Mouse (Mus musculus): ENCODE measurements around the gene Frem1. TPM values are rescaled to one million over a fixed set of nuclear protein-coding genes. Genes with fewer than 3 reads are reported as not detected.

Frem1 gene
- polyA plus RNA-seq, 1 experiment from 2014 or later: 25.7 TPM

DNA sequence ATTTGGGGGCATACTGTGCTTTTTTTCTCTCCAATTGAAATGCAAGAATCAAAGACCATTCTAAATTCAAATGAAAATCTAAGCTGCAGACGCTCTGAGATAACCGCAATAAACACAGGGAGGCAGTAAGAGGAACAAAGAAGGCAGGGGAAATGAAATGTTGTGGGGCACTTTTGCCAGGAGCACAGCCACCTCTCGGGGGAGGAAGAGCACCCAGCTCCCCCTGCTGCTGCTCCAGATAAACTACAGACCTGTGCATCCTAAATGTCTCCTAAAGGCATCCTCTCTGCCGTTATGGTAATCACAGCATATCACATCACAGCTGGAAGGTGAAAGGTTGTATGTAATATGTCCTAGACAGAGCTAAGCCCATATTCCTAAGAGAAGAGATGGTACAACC is 98.1 kb downstream of the Frem1 start:
- no peak overlapping the region for H3K9ac ChIP-seq
- H3K9me3 ChIP-seq: no peaks in the 10 kb centered on the region
- peaks cover 35% of the 10 kb centered on the region for H3K36me3 ChIP-seq
- H3K4me3 ChIP-seq: no peak overlapping the region
- no peak for ATAC-seq (ENCODE audit: insufficient number of reproducible peaks, insufficient read depth, low FRiP score, low TSS enrichment)
- H3K27ac ChIP-seq: no peak overlapping the region
- H3K4me1 ChIP-seq: no peaks in the 10 kb centered on the region
- WGBS: 68% methylated on average over 4 of the region's 4 CpGs
- H3K4me2 ChIP-seq (replicated peaks): no peak overlapping the region
- H3K27me3 ChIP-seq: no peaks in the 10 kb centered on the region

DNA sequence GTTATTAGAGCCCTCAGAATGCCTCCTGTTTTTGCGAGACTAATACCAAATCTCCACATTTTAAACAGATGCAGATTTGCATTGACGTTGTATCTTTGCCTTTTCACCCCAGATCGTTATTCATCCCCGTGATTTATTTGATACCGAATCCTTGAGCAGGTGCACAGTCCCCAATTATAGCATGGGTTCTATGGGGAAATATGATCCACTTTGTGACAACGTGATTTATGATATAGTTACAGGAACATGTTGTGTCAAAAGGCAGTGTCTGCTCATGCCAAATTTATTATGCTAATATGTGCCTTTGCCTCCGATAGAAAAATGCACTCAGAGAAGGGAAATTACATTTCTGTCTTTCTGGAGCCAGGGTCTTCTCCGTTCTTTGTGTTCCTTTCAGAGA is 102.6 kb downstream of the Frem1 start:
- H3K36me3 ChIP-seq: peaks cover 55% of the 10 kb centered on the region
- H3K4me3 ChIP-seq: no peak overlapping the region
- 80% methylated on average over 8 of the region's 8 CpGs for whole genome bisulfite sequencing
- H3K4me1 ChIP-seq: no peaks in the 10 kb centered on the region
- no peak for ATAC-seq (ENCODE audit: insufficient number of reproducible peaks, insufficient read depth, low FRiP score, low TSS enrichment)
- no peaks in the 10 kb centered on the region for H3K9me3 ChIP-seq
- no peaks in the 10 kb centered on the region for H3K27me3 ChIP-seq
- H3K4me2 ChIP-seq (replicated peaks): no peak overlapping the region
- no peak overlapping the region for H3K27ac ChIP-seq
- H3K9ac ChIP-seq: no peak overlapping the region

DNA sequence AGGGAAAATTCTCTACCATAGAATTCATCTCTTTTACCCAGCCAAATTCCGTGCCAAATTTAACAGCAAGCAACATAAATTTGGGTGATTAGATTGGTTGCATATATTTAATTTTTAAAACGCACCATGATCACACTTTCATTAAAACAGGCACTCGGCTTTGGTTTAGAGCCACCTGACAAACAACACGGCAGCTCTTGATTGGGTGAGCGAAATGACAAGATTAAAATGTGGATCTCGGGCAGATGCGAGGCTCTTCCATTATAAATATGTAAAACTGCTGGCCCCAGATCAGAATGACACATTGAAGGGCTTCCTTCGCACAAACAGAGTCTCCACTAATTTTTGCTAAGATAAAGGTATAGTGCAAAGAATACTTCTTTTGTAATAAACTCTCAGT is 105.4 kb downstream of the Frem1 start:
- WGBS: 92% methylated on average over 8 of the region's 8 CpGs
- Histone ChIP-seq H3K4me3 (no peak overlapping the region), H3K4me2 (replicated peaks) (no peak overlapping the region), H3K36me3 (peaks cover 46% of the 10 kb centered on the region), H3K4me1 (no peaks in the 10 kb centered on the region), H3K9ac (no peak overlapping the region), H3K27me3 (no peaks in the 10 kb centered on the region), H3K9me3 (no peaks in the 10 kb centered on the region), H3K27ac (no peak overlapping the region)
- no peak for ATAC-seq (ENCODE audit: insufficient number of reproducible peaks, insufficient read depth, low FRiP score, low TSS enrichment)

GRCm38 (mm10) chr4:82946276-82946612 is 105.9 kb downstream of the Frem1 start:
- 86% methylated on average over 3 of the region's 3 CpGs for WGBS
- Histone ChIP-seq H3K4me2 (replicated peaks) (no peak overlapping the region), H3K9me3 (no peaks in the 10 kb centered on the region), H3K9ac (no peak overlapping the region), H3K36me3 (peaks cover 48% of the 10 kb centered on the region), H3K27me3 (no peaks in the 10 kb centered on the region), H3K27ac (no peak overlapping the region), H3K4me3 (no peak overlapping the region), H3K4me1 (no peaks in the 10 kb centered on the region)
- no peak for ATAC-seq (ENCODE audit: insufficient number of reproducible peaks, insufficient read depth, low FRiP score, low TSS enrichment)

- no peaks in the 10 kb centered on the region for H3K27me3 ChIP-seq
- no peaks in the 10 kb centered on the region for H3K4me1 ChIP-seq
- no peak for ATAC-seq (ENCODE audit: insufficient number of reproducible peaks, insufficient read depth, low FRiP score, low TSS enrichment)
- H3K4me2 ChIP-seq (replicated peaks): no peak overlapping the region
- H3K27ac ChIP-seq: no peak overlapping the region
- WGBS: 84% methylated on average over 9 of the region's 9 CpGs
- no peak overlapping the region for H3K4me3 ChIP-seq
- H3K36me3 ChIP-seq: peaks cover 50% of the 10 kb centered on the region
- no peaks in the 10 kb centered on the region for H3K9me3 ChIP-seq
- H3K9ac ChIP-seq: no peak overlapping the region
Observed at GRCm38 (mm10) chr4:82945572-82946275, 106.4 kb downstream of the Frem1 start.

DNA sequence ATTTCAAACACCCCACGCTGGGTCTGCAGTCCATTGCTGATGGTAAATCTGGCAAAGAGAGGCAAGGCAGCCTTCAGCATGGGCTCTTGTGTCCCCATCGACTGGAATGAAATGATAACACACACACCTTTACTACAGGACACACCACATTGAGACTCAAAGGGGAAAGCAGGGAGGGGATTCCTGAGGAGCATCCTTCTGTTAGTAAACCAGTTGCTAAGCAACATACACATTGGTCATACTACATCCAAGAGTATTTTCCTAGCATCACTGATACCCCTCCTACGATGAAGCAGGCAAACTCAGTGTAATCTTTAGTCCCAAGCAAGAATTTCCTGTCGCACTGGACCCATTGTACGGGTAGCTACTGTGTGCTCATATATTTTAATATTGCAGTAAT is 111.5 kb downstream of the Frem1 start:
- WGBS: 88% methylated on average over 5 of the region's 5 CpGs
- H3K4me3 ChIP-seq: no peak overlapping the region
- H3K36me3 ChIP-seq: peaks cover 40% of the 10 kb centered on the region
- no peak for ATAC-seq (ENCODE audit: insufficient number of reproducible peaks, insufficient read depth, low FRiP score, low TSS enrichment)
- H3K27ac ChIP-seq: no peak overlapping the region
- H3K9me3 ChIP-seq: no peaks in the 10 kb centered on the region
- no peak overlapping the region for H3K4me2 ChIP-seq (replicated peaks)
- no peaks in the 10 kb centered on the region for H3K4me1 ChIP-seq
- H3K9ac ChIP-seq: no peak overlapping the region
- H3K27me3 ChIP-seq: no peaks in the 10 kb centered on the region

GRCm38 (mm10) chr4:82940248-82940647 is 111.9 kb downstream of the Frem1 start:
- H3K27me3 ChIP-seq: no peaks in the 10 kb centered on the region
- no peak for ATAC-seq (ENCODE audit: insufficient number of reproducible peaks, insufficient read depth, low FRiP score, low TSS enrichment)
- H3K9me3 ChIP-seq: no peaks in the 10 kb centered on the region
- 87% methylated on average over 13 of the region's 13 CpGs for WGBS
- no peak overlapping the region for H3K4me3 ChIP-seq
- no peak overlapping the region for H3K27ac ChIP-seq
- peaks cover 35% of the 10 kb centered on the region for H3K36me3 ChIP-seq
- no peaks in the 10 kb centered on the region for H3K4me1 ChIP-seq
- no peak overlapping the region for H3K9ac ChIP-seq
- H3K4me2 ChIP-seq (replicated peaks): no peak overlapping the region

DNA sequence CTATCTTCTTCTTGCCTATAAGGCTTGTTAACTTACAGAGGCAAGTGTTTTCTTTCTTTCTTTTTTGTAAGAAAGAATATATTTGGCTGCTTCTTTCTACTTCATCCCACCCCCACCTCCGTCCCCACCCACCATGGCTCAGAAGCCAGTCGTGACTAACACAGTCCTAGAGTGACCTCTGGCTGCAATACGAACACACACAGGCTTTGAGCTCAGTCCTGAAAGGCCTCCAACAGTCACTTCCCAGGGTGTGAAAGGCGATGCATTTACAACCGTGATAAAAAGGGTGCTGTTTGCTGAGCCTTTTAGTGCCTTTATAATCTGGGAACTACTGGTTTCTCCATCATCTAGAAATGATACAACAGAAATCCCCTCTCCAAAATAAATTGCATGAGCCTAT is 117.8 kb downstream of the Frem1 start:
- peaks cover 23% of the 10 kb centered on the region; the same call in 1 of the 2 replicates for H3K36me3 ChIP-seq
- no peak overlapping the region for H3K9ac ChIP-seq
- H3K4me1 ChIP-seq: no peaks in the 10 kb centered on the region
- H3K4me3 ChIP-seq: no peak overlapping the region
- no peaks in the 10 kb centered on the region for H3K9me3 ChIP-seq
- ATAC-seq (ENCODE audit: insufficient number of reproducible peaks, insufficient read depth, low FRiP score, low TSS enrichment): peak; percentile 75; the same call in 1 of the 2 replicates
- H3K27me3 ChIP-seq: no peaks in the 10 kb centered on the region
- 28% methylated on average over 5 of the region's 5 CpGs for WGBS
- no peak overlapping the region for H3K4me2 ChIP-seq (replicated peaks)
- no peak overlapping the region for H3K27ac ChIP-seq

DNA sequence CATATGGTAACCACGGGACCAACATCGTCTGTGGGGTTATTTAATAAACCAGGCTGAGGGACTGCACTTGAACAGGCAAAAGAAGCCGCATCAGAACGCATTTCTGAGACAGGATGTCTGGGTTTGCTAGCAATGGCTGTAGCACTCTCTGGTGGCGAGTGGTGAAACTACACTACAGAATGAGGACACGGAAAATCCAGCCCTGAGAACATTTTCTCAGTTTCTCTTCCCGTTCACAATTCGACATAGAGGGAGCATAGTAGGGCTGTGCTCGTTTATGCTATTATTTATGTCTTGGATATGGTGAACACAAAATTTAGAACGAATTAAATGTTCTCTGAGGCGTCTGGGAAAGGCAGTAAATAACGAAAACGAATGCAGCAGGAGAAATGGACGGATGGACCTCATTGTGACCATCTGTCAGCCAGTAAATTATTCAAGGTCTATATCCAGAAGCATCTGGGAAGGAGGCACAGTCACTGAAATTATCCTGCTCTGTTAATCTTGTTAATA is 118.4 kb downstream of the Frem1 start:
- ATAC-seq (ENCODE audit: insufficient number of reproducible peaks, insufficient read depth, low FRiP score, low TSS enrichment): no peak
- 17% methylated on average over 14 of the region's 14 CpGs for WGBS
- H3K36me3 ChIP-seq: peaks cover 18% of the 10 kb centered on the region; the same call in 1 of the 2 replicates
- no peaks in the 10 kb centered on the region for H3K4me1 ChIP-seq
- H3K4me2 ChIP-seq (replicated peaks): no peak overlapping the region
- no peaks in the 10 kb centered on the region for H3K27me3 ChIP-seq
- H3K9ac ChIP-seq: no peak overlapping the region
- H3K27ac ChIP-seq: no peak overlapping the region
- H3K4me3 ChIP-seq: no peak overlapping the region
- H3K9me3 ChIP-seq: no peaks in the 10 kb centered on the region

DNA sequence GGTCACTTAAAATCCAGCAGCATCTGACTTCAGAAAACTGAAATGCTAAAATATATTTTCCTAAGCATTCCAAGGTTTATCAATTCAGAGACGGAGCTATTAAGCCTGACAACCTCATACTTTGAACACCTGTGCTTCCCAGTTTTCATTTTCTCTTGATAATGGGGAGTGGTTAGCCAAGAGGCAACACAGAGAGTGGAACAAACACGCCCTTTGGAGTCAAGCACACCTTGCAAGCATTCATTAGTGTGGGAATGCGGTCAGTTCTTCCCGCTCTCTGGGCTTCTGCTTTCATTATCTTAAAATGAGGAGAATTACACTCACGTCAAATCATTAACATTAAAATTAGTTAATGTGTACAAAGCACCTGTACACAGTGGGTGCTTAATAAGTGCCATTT is 122.1 kb downstream of the Frem1 start:
- no peak for ATAC-seq (ENCODE audit: insufficient number of reproducible peaks, insufficient read depth, low FRiP score, low TSS enrichment)
- no peaks in the 10 kb centered on the region for H3K9me3 ChIP-seq
- 82% methylated on average over 5 of the region's 5 CpGs for WGBS

DNA sequence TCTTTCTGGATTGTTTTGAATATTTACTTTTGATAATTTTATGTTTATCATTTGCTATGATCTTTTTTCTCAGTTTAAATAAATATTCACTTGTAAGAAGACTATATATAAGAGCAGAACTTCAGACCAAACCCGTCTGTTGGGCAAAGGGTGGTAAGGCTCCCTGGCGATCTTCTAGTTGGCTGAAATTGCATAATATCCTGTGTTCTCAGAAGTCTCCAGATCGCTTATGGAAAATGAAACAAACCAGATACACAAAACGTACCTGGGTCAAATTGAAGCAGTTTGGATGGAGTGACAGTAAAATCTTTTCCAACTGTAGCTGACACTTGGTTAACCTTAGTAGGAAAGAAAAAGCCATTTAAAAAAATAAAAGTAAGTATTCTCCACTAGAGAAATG is 130.2 kb downstream of the Frem1 start:
- Histone ChIP-seq H3K36me3 (peaks cover 15% of the 10 kb centered on the region; the same call in 1 of the 2 replicates), H3K27me3 (no peaks in the 10 kb centered on the region), H3K27ac (no peak overlapping the region), H3K4me3 (no peak overlapping the region), H3K4me1 (0 out of 2 replicates have a peak, but pooled peaks cover 4% of the 10 kb centered on the region), H3K4me2 (replicated peaks) (no peak overlapping the region), H3K9ac (no peak overlapping the region), H3K9me3 (no peaks in the 10 kb centered on the region)
- 75% methylated on average over 4 of the region's 4 CpGs for WGBS
- no peak for ATAC-seq (ENCODE audit: insufficient number of reproducible peaks, insufficient read depth, low FRiP score, low TSS enrichment)

More for the DNA sequence above, 122.1 kb downstream of the Frem1 start:
- Histone ChIP-seq H3K36me3 (peaks cover 23% of the 10 kb centered on the region), H3K4me3 (no peak overlapping the region), H3K27ac (no peak overlapping the region), H3K9ac (no peak overlapping the region), H3K4me1 (no peaks in the 10 kb centered on the region), H3K27me3 (no peaks in the 10 kb centered on the region), H3K4me2 (replicated peaks) (no peak overlapping the region)

GRCm38 (mm10) chr4:82918625-82919024 is 133.5 kb downstream of the Frem1 start:
- Histone ChIP-seq H3K27ac (no peak overlapping the region), H3K27me3 (no peaks in the 10 kb centered on the region), H3K4me1 (peaks cover 7% of the 10 kb centered on the region; the same call in 1 of the 2 replicates), H3K4me2 (replicated peaks) (no peak overlapping the region), H3K4me3 (no peak overlapping the region), H3K36me3 (peaks cover 7% of the 10 kb centered on the region; the same call in 1 of the 2 replicates), H3K9ac (no peak overlapping the region), H3K9me3 (no peaks in the 10 kb centered on the region)
- WGBS: 82% methylated on average over 2 of the region's 2 CpGs
- no peak for ATAC-seq (ENCODE audit: insufficient number of reproducible peaks, insufficient read depth, low FRiP score, low TSS enrichment)

Data from embryonic facial prominence, embryonic 12.5 days (tissue).